Mouse (Mus musculus) liver, postnatal 0 days (tissue): ENCODE measurements around the gene Eif4e.

ENCODE experiments used
- CTCF ChIP-seq: sonication (generic); IDR thresholded peaks from 2 replicates; pipeline ENCODE4 v1.5.1; 2016; ENCODE audit warnings: antibody characterized with exemption, low read depth
- EP300 ChIP-seq: IDR thresholded peaks from 2 replicates; pipeline ENCODE4 v1.6.1; 2016; ENCODE audit warnings: antibody characterized with exemption, low read depth, mild to moderate bottlenecking

DNA sequence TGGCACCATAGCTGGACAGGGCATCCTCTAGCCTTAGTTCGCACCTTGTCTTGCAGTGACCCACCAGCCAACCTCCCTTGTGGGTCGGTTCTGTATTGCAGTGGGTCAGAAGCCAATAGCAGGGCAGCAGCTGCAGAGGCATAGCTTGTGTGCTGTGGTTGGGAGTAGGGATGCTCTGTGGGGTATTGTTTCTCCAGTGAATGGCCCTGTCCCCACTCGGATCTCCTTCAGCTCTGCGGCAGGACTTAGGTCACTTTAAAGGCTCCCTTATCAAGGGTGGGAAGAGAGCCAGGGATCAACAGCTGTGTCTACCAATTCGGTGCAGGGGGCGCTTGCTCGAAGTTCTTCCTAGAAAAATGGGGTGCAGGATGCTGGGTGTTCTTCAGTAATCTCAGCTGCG lies 67.2 kb downstream of the Eif4e start:
- TF ChIP-seq CTCF, result no peak
- TF ChIP-seq EP300, result no peak
